In the genomic region with DNA sequence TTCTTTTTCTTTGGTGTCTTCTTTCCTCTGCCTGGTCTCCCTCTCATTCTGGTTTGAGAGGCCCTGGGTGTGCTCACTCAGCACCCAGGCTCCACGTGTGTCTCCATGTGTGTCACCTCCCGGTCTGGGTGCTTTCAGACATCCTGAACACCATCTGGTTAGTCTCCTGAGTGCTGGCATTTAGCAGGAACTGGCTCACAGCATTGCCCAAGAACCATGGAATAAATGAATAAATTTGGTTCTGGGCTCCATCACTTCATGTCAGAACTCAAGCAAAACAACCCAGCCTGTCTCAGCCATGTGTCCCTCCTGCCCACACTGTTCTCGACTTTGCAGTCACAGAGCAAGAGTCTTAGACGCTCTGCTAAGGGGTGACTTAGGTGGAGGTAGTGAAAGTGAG, we compare ENCODE assay signal across 24 mouse cellular contexts. TPM values are rescaled to one million over a fixed set of nuclear protein-coding genes. Genes with fewer than 3 reads are reported as not detected.
DNase-seq lines count a peak whose midpoint lies in the region; ATAC-seq and TF ChIP-seq lines count a peak whose summit lies in the region.
"Had no signal": no experiment of that assay in that cellular context is flagged by ENCODE, and none has a peak within 500 bp of the region (broad histone marks: within the 10 kb centered on the region; RNA-seq: fewer than 3 reads in every experiment).

No protein-coding gene starts in this region.

- no peaks in the 10 kb centered on the region; the same call in 1 of the 2 replicates for H3K4me1 ChIP-seq in forebrain, embryonic 16.5 days (replicated peaks; ENCODE audit: control insufficient read depth, insufficient read depth, low read length)
- H3K4me1 ChIP-seq in forebrain, embryonic 10.5 days = peaks cover 27% of the 10 kb centered on the region

- TF ChIP-seq CTCF in layer of hippocampus, adult 2 months (conservative IDR thresholded peaks at IDR 0.05) = no peak

- H3K27ac ChIP-seq in forebrain, embryonic 16.5 days (ENCODE audit: low read length) = no peak overlapping the region
- H3K27ac ChIP-seq in forebrain, embryonic 10.5 days = no peak overlapping the region
- H3K27ac ChIP-seq in layer of hippocampus, adult 2 months = peak overlapping the region; percentile 79
- H3K27ac ChIP-seq: forebrain, embryonic 12.5 days; gastrocnemius, adult 2 months; hindbrain, embryonic 12.5 days; liver, embryonic 14.5 days; lung, embryonic 15.5 days; neural tube, embryonic 13.5 days had no signal

- no peak overlapping the region for H3K4me3 ChIP-seq in forebrain, embryonic 16.5 days (replicated peaks; ENCODE audit: low read length)
- H3K4me3 ChIP-seq in forebrain, embryonic 10.5 days = no peak overlapping the region
- no peak overlapping the region for H3K4me3 ChIP-seq in layer of hippocampus, adult 2 months
- H3K4me3 ChIP-seq: forebrain, embryonic 12.5 days; gastrocnemius, adult 2 months; hindbrain, embryonic 12.5 days; lung, embryonic 15.5 days; neural tube, embryonic 13.5 days had no signal

- ATAC-seq in forebrain, embryonic 16.5 days = peak; percentile 56; the same call in 1 of the 2 replicates
- ATAC-seq: CD4-positive, CD25-positive, alpha-beta regulatory T cell, adult 4 months; inflammation-experienced regulatory T-cells, adult 6 months had no signal

- H3K27me3 ChIP-seq in forebrain, embryonic 16.5 days (replicated peaks; ENCODE audit: control insufficient read depth, insufficient read depth, low read length) = no peaks in the 10 kb centered on the region
- H3K27me3 ChIP-seq in forebrain, embryonic 10.5 days (ENCODE audit: poor library complexity, severe bottlenecking) = no peaks in the 10 kb centered on the region
- H3K27me3 ChIP-seq: forebrain, embryonic 12.5 days; hindbrain, embryonic 12.5 days; lung, embryonic 15.5 days; neural tube, embryonic 13.5 days had no signal

- H3K36me3 ChIP-seq in forebrain, embryonic 16.5 days (ENCODE audit: control insufficient read depth, insufficient read depth) = no peaks in the 10 kb centered on the region
- H3K36me3 ChIP-seq in forebrain, embryonic 10.5 days (replicated peaks) = no peaks in the 10 kb centered on the region
- H3K36me3 ChIP-seq: forebrain, embryonic 12.5 days; hindbrain, embryonic 12.5 days; lung, embryonic 15.5 days; neural tube, embryonic 13.5 days had no signal

- H3K4me2 ChIP-seq in forebrain, embryonic 16.5 days (ENCODE audit: low read length) = no peak overlapping the region
- H3K4me2 ChIP-seq: forebrain, embryonic 12.5 days; heart, embryonic 11.5 days; hindbrain, embryonic 12.5 days; lung, embryonic 15.5 days; neural tube, embryonic 13.5 days had no signal

- no peak overlapping the region for H3K9ac ChIP-seq in forebrain, embryonic 16.5 days (replicated peaks; ENCODE audit: low read depth, low read length)
- H3K9ac ChIP-seq: forebrain, embryonic 12.5 days; hindbrain, embryonic 12.5 days; liver, embryonic 14.5 days; lung, embryonic 15.5 days; neural tube, embryonic 13.5 days had no signal

- no peaks in the 10 kb centered on the region for H3K9me3 ChIP-seq in forebrain, embryonic 16.5 days (ENCODE audit: control insufficient read depth, low read length)
- H3K9me3 ChIP-seq in forebrain, embryonic 10.5 days = no peaks in the 10 kb centered on the region
- H3K9me3 ChIP-seq: forebrain, embryonic 12.5 days; hindbrain, embryonic 12.5 days; lung, embryonic 15.5 days; neural tube, embryonic 13.5 days had no signal

- WGBS in forebrain, embryonic 16.5 days = 53% methylated on average over 4 of the region's 4 CpGs
- whole genome bisulfite sequencing in forebrain, embryonic 10.5 days = 82% methylated on average over 4 of the region's 4 CpGs

- intact Hi-C loops in left cerebral cortex, postnatal 36 days (cut with DNase I) = no loop called here

- no peak for DNase-seq in forebrain, embryonic 10.5 days (ENCODE audit: extremely low spot score, low spot score)
- peak; percentile 48 to 72 for DNase-seq in layer of hippocampus, adult 2 months (ENCODE audit: low spot score in 2 of 2)
- DNase-seq in layer of hippocampus, postnatal 10 days (ENCODE audit: low spot score in 2 of 2) = no peak
- peak; percentile 93 for DNase-seq in brain, adult 2 months (ENCODE audit: low read depth, low spot score)
- peak; percentile 67 to 76 for DNase-seq in left cerebral cortex, postnatal 36 days (ENCODE audit: low spot score in 2 of 2)
- DNase-seq in spleen, postnatal 10 days (ENCODE audit: low spot score in 2 of 2) = no peak
- DNase-seq: adrenal gland, postnatal 10 days; cerebellum, adult 11 months; cerebellum, postnatal 36 days; gastrocnemius, adult 2 months; heart, postnatal 14 days; kidney, adult 2 months; kidney, postnatal 10 days; lung, postnatal 4 days; thymus, postnatal 25 days had no signal

RNA-seq across cellular contexts. Expression of a gene that starts 13.8 kb away (rescaled TPM):
- polyA plus RNA-seq in forebrain, embryonic 16.5 days (2015; fragmentation: Nextera tagmentation; extraction: Ambion mirVana) = 22.0 and 29.9 TPM in 2 replicates
- polyA plus RNA-seq in forebrain, embryonic 10.5 days (2016; fragmentation: Nextera tagmentation; extraction: Ambion mirVana) = 14.3 and 15.0 TPM in 2 replicates
- total RNA-seq in layer of hippocampus, adult 2 months (2021) = 100 to 1,000 TPM; 253 to 270 TPM
- total RNA-seq in layer of hippocampus, postnatal 10 days (2021) = 100 to 1,000 TPM; 137 to 138 TPM
- 100 to 1,000 TPM; 136 to 236 TPM for total RNA-seq in left cerebral cortex, postnatal 36 days (2021)

RNA-seq across cellular contexts. Expression of a gene that starts 53.0 kb away (rescaled TPM):
- polyA plus RNA-seq in forebrain, embryonic 16.5 days (2015; fragmentation: Nextera tagmentation; extraction: Ambion mirVana) = 10.0 and 11.1 TPM in 2 replicates
- 0.87 and 0.88 TPM in 2 replicates for polyA plus RNA-seq in forebrain, embryonic 10.5 days (2016; fragmentation: Nextera tagmentation; extraction: Ambion mirVana)
- 100 to 1,000 TPM; 667 to 694 TPM for total RNA-seq in layer of hippocampus, adult 2 months (2021)
- 100 to 1,000 TPM; 406 to 434 TPM for total RNA-seq in layer of hippocampus, postnatal 10 days (2021)
- 100 to 1,000 TPM; 605 to 619 TPM for total RNA-seq in left cerebral cortex, postnatal 36 days (2021)

Comparison
In these comparisons a context has a peak if more than half of its experiments do, and no peak if none do; other contexts are left out.
1. DNase-seq: peak in layer of hippocampus, adult 2 months (2 of 2), brain, adult 2 months (single experiment) and left cerebral cortex, postnatal 36 days (2 of 2); none in forebrain, embryonic 10.5 days (single experiment), layer of hippocampus, postnatal 10 days (0 of 2) and spleen, postnatal 10 days (0 of 2).